Comparison of ENCODE assay signal across 17 mouse cellular contexts in the genomic region with DNA sequence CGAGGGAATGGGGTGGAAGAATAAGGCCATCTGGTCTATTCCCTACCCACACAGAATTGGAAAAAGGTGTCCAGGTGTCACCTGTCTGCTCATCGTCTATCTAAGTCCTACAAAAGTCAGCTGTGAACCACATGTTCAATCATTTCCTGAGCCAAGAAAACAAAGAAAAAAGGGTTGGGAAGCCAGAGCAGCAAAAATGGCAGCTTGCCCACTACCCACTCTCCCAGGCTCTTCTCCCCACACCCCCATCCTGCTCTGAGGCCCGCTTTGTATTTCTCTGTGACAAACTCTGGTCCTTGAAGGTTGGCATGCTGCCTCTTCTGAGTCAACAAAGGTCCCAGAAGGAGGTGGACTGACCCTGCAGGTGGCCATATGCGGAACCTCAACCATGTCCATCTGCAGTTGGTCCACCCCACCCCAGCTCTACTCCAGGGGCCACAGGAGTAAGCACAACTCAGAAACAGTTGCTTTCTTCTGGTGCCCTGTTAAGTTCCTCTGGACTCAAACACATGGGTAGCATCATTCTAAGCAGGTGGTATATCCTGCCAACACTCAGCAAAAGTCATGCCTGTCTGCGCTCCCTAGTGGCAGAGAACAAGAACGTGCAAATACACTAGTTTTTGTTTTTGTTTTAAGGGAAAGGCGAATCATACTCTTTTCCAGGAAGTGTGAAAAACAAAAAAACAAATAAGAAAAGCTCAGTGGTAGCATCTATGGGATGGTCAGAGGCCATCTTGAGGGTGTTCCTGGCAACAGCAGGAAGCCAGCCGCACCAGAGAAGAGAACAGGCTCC. TPM values are rescaled to one million over a fixed set of nuclear protein-coding genes. Genes with fewer than 3 reads are reported as not detected.
DNase-seq lines count a peak whose midpoint lies in the region; ATAC-seq and TF ChIP-seq lines count a peak whose summit lies in the region.
"Had no signal": no experiment of that assay in that cellular context is flagged by ENCODE, and none has a peak within 500 bp of the region (broad histone marks: within the 10 kb centered on the region; RNA-seq: fewer than 3 reads in every experiment).

No protein-coding gene starts in this region.

- H3K9ac ChIP-seq in hindbrain, embryonic 16.5 days (ENCODE audit: low read depth, low read length): no peak overlapping the region
- no peak overlapping the region for H3K9ac ChIP-seq in hindbrain, embryonic 13.5 days
- H3K9ac ChIP-seq in midbrain, postnatal 0 days (replicated peaks; ENCODE audit: low read length, poor library complexity, severe bottlenecking): no peak overlapping the region
- H3K9ac ChIP-seq in midbrain, embryonic 16.5 days (ENCODE audit: low read depth, low read length): no peak overlapping the region
- H3K9ac ChIP-seq: embryonic facial prominence, embryonic 12.5 days; heart, embryonic 13.5 days; intestine, embryonic 15.5 days; limb, embryonic 13.5 days; liver, embryonic 15.5 days; neural tube, embryonic 13.5 days had no signal

- no peak for TF ChIP-seq CTCF in midbrain, postnatal 0 days (IDR thresholded peaks at IDR 0.05)
- no peak for TF ChIP-seq CTCF in brain, embryonic 14.5 days (IDR thresholded peaks at IDR 0.05; ENCODE audit: borderline replicate concordance, extremely low read depth, insufficient read depth, insufficient read length)

- H3K36me3 ChIP-seq in hindbrain, embryonic 16.5 days (ENCODE audit: control insufficient read depth, insufficient read depth, low read length): 0 out of 2 replicates have a peak, but pooled peaks cover 4% of the 10 kb centered on the region
- H3K36me3 ChIP-seq in hindbrain, embryonic 13.5 days: 0 out of 2 replicates have a peak, but pooled peaks cover 7% of the 10 kb centered on the region
- no peaks in the 10 kb centered on the region for H3K36me3 ChIP-seq in midbrain, postnatal 0 days (ENCODE audit: insufficient read depth, low read length)
- no peaks in the 10 kb centered on the region for H3K36me3 ChIP-seq in midbrain, embryonic 16.5 days (ENCODE audit: control insufficient read depth, insufficient read depth, low read length)
- H3K36me3 ChIP-seq: embryonic facial prominence, embryonic 12.5 days; intestine, embryonic 15.5 days; liver, embryonic 15.5 days; midbrain, embryonic 10.5 days; neural tube, embryonic 13.5 days had no signal

- H3K27me3 ChIP-seq in hindbrain, embryonic 16.5 days (replicated peaks; ENCODE audit: control insufficient read depth, insufficient read depth, low read length): no peaks in the 10 kb centered on the region
- no peaks in the 10 kb centered on the region for H3K27me3 ChIP-seq in hindbrain, embryonic 13.5 days
- no peaks in the 10 kb centered on the region for H3K27me3 ChIP-seq in midbrain, postnatal 0 days (ENCODE audit: insufficient read depth, low read length)
- H3K27me3 ChIP-seq in midbrain, embryonic 16.5 days (ENCODE audit: control insufficient read depth, insufficient read depth, low read depth, low read length): no peaks in the 10 kb centered on the region
- H3K27me3 ChIP-seq: embryonic facial prominence, embryonic 12.5 days; heart, embryonic 13.5 days; intestine, embryonic 15.5 days; limb, embryonic 13.5 days; liver, embryonic 15.5 days; neural tube, embryonic 13.5 days had no signal

- ATAC-seq in hindbrain, embryonic 16.5 days: 0 out of 2 replicates have a peak, but pooled peaks have one; percentile 54
- no peak for ATAC-seq in hindbrain, embryonic 13.5 days (ENCODE audit: low FRiP score)
- no peak for ATAC-seq in midbrain, postnatal 0 days (ENCODE audit: low FRiP score)
- no peak for ATAC-seq in midbrain, embryonic 16.5 days
- ATAC-seq: intestine, embryonic 15.5 days had no signal

- no peak overlapping the region for H3K4me3 ChIP-seq in hindbrain, embryonic 16.5 days (ENCODE audit: low read length)
- H3K4me3 ChIP-seq in hindbrain, embryonic 13.5 days: no peak overlapping the region
- H3K4me3 ChIP-seq in midbrain, postnatal 0 days (ENCODE audit: low read depth, low read length): no peak overlapping the region
- no peak overlapping the region for H3K4me3 ChIP-seq in midbrain, embryonic 16.5 days (ENCODE audit: low read depth, low read length)
- H3K4me3 ChIP-seq: embryonic facial prominence, embryonic 12.5 days; heart, embryonic 13.5 days; hindbrain, embryonic 10.5 days; intestine, embryonic 15.5 days; left cerebral cortex, adult 2 months; limb, embryonic 13.5 days; liver, embryonic 15.5 days; midbrain, embryonic 10.5 days; neural tube, embryonic 13.5 days had no signal

- WGBS in hindbrain, embryonic 16.5 days: 71% methylated on average over 8 of the region's 8 CpGs
- WGBS in hindbrain, embryonic 13.5 days: 83% methylated on average over 8 of the region's 8 CpGs
- 80% methylated on average over 8 of the region's 8 CpGs for WGBS in midbrain, postnatal 0 days
- 82% methylated on average over 8 of the region's 8 CpGs for WGBS in midbrain, embryonic 16.5 days

- no peak overlapping the region for H3K27ac ChIP-seq in hindbrain, embryonic 16.5 days (ENCODE audit: low read depth, low read length)
- no peak overlapping the region for H3K27ac ChIP-seq in hindbrain, embryonic 13.5 days
- H3K27ac ChIP-seq in midbrain, postnatal 0 days (ENCODE audit: low read depth, low read length): no peak overlapping the region
- H3K27ac ChIP-seq in midbrain, embryonic 16.5 days (ENCODE audit: low read length): no peak overlapping the region
- H3K27ac ChIP-seq: embryonic facial prominence, embryonic 12.5 days; heart, embryonic 13.5 days; hindbrain, embryonic 10.5 days; intestine, embryonic 15.5 days; left cerebral cortex, adult 2 months; limb, embryonic 13.5 days; liver, embryonic 15.5 days; midbrain, embryonic 10.5 days; neural tube, embryonic 13.5 days had no signal

- H3K9me3 ChIP-seq in hindbrain, embryonic 16.5 days (ENCODE audit: control insufficient read depth, low read length): no peaks in the 10 kb centered on the region
- peaks cover 2% of the 10 kb centered on the region; the same call in 1 of the 2 replicates for H3K9me3 ChIP-seq in hindbrain, embryonic 13.5 days
- no peaks in the 10 kb centered on the region for H3K9me3 ChIP-seq in midbrain, postnatal 0 days (ENCODE audit: low read length)
- H3K9me3 ChIP-seq in midbrain, embryonic 16.5 days (replicated peaks; ENCODE audit: control insufficient read depth, low read length, poor library complexity, severe bottlenecking): no peaks in the 10 kb centered on the region
- H3K9me3 ChIP-seq: embryonic facial prominence, embryonic 12.5 days; heart, embryonic 13.5 days; hindbrain, embryonic 10.5 days; intestine, embryonic 15.5 days; limb, embryonic 13.5 days; liver, embryonic 15.5 days; midbrain, embryonic 10.5 days; neural tube, embryonic 13.5 days had no signal

- H3K4me1 ChIP-seq in hindbrain, embryonic 16.5 days (ENCODE audit: control insufficient read depth, insufficient read depth, low read depth, low read length): no peaks in the 10 kb centered on the region
- 0 out of 2 replicates have a peak, but pooled peaks cover 4% of the 10 kb centered on the region for H3K4me1 ChIP-seq in hindbrain, embryonic 13.5 days (replicated peaks)
- no peaks in the 10 kb centered on the region for H3K4me1 ChIP-seq in midbrain, postnatal 0 days (ENCODE audit: insufficient read depth, low read length)
- H3K4me1 ChIP-seq in midbrain, embryonic 16.5 days (ENCODE audit: control insufficient read depth, insufficient read depth, low read length): no peaks in the 10 kb centered on the region
- H3K4me1 ChIP-seq: embryonic facial prominence, embryonic 12.5 days; heart, embryonic 13.5 days; intestine, embryonic 15.5 days; limb, embryonic 13.5 days; liver, embryonic 15.5 days; neural tube, embryonic 13.5 days had no signal

- no peak overlapping the region for H3K4me2 ChIP-seq in hindbrain, embryonic 16.5 days (ENCODE audit: low read length)
- no peak overlapping the region for H3K4me2 ChIP-seq in hindbrain, embryonic 13.5 days
- no peak overlapping the region for H3K4me2 ChIP-seq in midbrain, postnatal 0 days (ENCODE audit: low read depth, low read length, poor library complexity, severe bottlenecking)
- H3K4me2 ChIP-seq in midbrain, embryonic 16.5 days (ENCODE audit: low read length): no peak overlapping the region
- H3K4me2 ChIP-seq: embryonic facial prominence, embryonic 12.5 days; heart, embryonic 13.5 days; intestine, embryonic 15.5 days; limb, embryonic 13.5 days; liver, embryonic 15.5 days; neural tube, embryonic 13.5 days had no signal

- peak; percentile 2 for DNase-seq in cerebellum, adult 11 months
- DNase-seq in cerebellum, adult 9-11 months: no peak
- DNase-seq in midbrain, postnatal 0 days (ENCODE audit: low spot score): peak; percentile 40
- peak; percentile 28 for DNase-seq in brain, embryonic 14.5 days (ENCODE audit: low read depth)
- no peak for DNase-seq in B cell, adult 2 months

- no peak for TF ChIP-seq POLR2A in brain, embryonic 14.5 days (IDR thresholded peaks at IDR 0.05; ENCODE audit: borderline replicate concordance, extremely low read depth, insufficient read depth, insufficient read length, poor library complexity, severe bottlenecking)

RNA-seq across cellular contexts. Expression of a gene that starts 47.5 kb away (rescaled TPM):
- polyA plus RNA-seq in hindbrain, embryonic 16.5 days (2015; fragmentation: Nextera tagmentation; extraction: Ambion mirVana): 50.3 and 55.0 TPM in 2 replicates
- polyA plus RNA-seq in hindbrain, embryonic 13.5 days (2015; fragmentation: Nextera tagmentation; extraction: Ambion mirVana): 76.2 and 76.5 TPM in 2 replicates
- 28.3 and 38.3 TPM in 2 replicates for total RNA-seq in midbrain, postnatal 0 days (2014; rRNA removed)
- polyA plus RNA-seq in midbrain, postnatal 0 days (2015; fragmentation: Nextera tagmentation; extraction: Ambion mirVana): 82.5 and 93.1 TPM in 2 replicates
- 68.6 and 78.2 TPM in 2 replicates for polyA plus RNA-seq in midbrain, embryonic 16.5 days (2015; fragmentation: Nextera tagmentation; extraction: Ambion mirVana)
- polyA plus RNA-seq in brain, embryonic 14.5 days (2012; rRNA removed): 24.6 and 31.6 TPM in 2 replicates

Comparison
In these comparisons a context has a peak if more than half of its experiments do, and no peak if none do; other contexts are left out.
1. DNase-seq: peak in cerebellum, adult 11 months (single experiment), midbrain, postnatal 0 days (single experiment) and brain, embryonic 14.5 days (single experiment); none in cerebellum, adult 9-11 months (single experiment) and B cell, adult 2 months (0 of 2).